7 mouse cellular contexts compared by ENCODE assay signal in the genomic region with DNA sequence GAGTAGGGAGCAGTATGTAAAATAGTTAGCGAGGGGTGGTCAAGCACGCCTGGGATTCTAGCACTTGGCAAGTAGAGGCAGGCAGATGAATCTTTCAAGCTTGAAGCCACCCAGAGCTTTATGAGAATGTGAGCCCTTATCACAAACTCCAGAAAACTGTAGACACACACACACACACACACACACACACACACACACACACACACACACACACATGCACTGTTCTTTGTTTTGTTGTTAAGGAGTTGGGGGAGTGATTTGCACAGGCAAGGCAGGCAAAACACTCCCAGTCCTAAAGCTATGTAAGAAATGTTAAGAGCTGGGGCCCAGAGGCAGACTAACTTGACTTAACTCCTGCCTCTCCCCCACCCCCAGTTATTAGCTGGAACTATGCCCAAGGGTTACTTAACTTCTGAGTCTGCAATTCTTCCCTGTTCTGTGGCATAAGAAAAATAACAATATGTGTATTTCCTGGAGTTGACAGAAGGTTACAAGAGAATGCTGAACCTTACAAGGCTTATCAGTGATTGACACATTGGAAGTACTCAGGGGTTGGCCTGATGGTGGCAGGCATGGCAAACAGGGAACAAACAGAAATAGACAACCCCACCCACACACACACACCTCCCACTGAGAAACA. TPM values are rescaled to one million over a fixed set of nuclear protein-coding genes. Genes with fewer than 3 reads are reported as not detected.
A peak's percentile ranks its signal among the peaks of the same experiment; 100 is the strongest.
DNase-seq lines count a peak whose midpoint lies in the region; ATAC-seq and TF ChIP-seq lines count a peak whose summit lies in the region.

No protein-coding gene starts in this region.

- H3K4me2 ChIP-seq in embryonic facial prominence, embryonic 12.5 days (replicated peaks) = no peak overlapping the region
- H3K4me2 ChIP-seq in liver, embryonic 13.5 days = peak overlapping the region; percentile 82
- H3K4me2 ChIP-seq in stomach, embryonic 15.5 days = no peak overlapping the region
- H3K4me2 ChIP-seq in midbrain, embryonic 16.5 days (ENCODE audit: low read length) = no peak overlapping the region

- 42% methylated on average over 2 of the region's 2 CpGs for WGBS in embryonic facial prominence, embryonic 12.5 days
- WGBS in liver, embryonic 13.5 days (ENCODE audit: insufficient replicate concordance) = 9% methylated on average over 2 of the region's 2 CpGs
- WGBS in stomach, embryonic 15.5 days = 8% methylated on average over 2 of the region's 2 CpGs
- WGBS in midbrain, embryonic 16.5 days = 48% methylated on average over 2 of the region's 2 CpGs

- no peak for TF ChIP-seq POLR2A in brain, embryonic 14.5 days (IDR thresholded peaks at IDR 0.05; ENCODE audit: borderline replicate concordance, extremely low read depth, insufficient read depth, insufficient read length, poor library complexity, severe bottlenecking)

- peaks cover 23% of the 10 kb centered on the region; the same call in 1 of the 2 replicates for H3K4me1 ChIP-seq in embryonic facial prominence, embryonic 12.5 days
- H3K4me1 ChIP-seq in liver, embryonic 13.5 days (replicated peaks) = peaks cover 97% of the 10 kb centered on the region
- H3K4me1 ChIP-seq in stomach, embryonic 15.5 days = peaks cover 15% of the 10 kb centered on the region
- no peaks in the 10 kb centered on the region for H3K4me1 ChIP-seq in midbrain, embryonic 16.5 days (ENCODE audit: control insufficient read depth, insufficient read depth, low read length)

- peak overlapping the region; percentile 61 for H3K27ac ChIP-seq in embryonic facial prominence, embryonic 12.5 days
- H3K27ac ChIP-seq in liver, embryonic 13.5 days = peak overlapping the region; percentile 100
- peak overlapping the region; percentile 74 for H3K27ac ChIP-seq in stomach, embryonic 15.5 days
- no peak overlapping the region for H3K27ac ChIP-seq in midbrain, embryonic 16.5 days (ENCODE audit: low read length)

- TF ChIP-seq CTCF in brain, embryonic 14.5 days (IDR thresholded peaks at IDR 0.05; ENCODE audit: borderline replicate concordance, extremely low read depth, insufficient read depth, insufficient read length) = no peak

- H3K27me3 ChIP-seq in embryonic facial prominence, embryonic 12.5 days = no peaks in the 10 kb centered on the region
- no peaks in the 10 kb centered on the region for H3K27me3 ChIP-seq in liver, embryonic 13.5 days
- no peaks in the 10 kb centered on the region for H3K27me3 ChIP-seq in stomach, embryonic 15.5 days (replicated peaks)
- H3K27me3 ChIP-seq in midbrain, embryonic 16.5 days (ENCODE audit: control insufficient read depth, insufficient read depth, low read depth, low read length) = no peaks in the 10 kb centered on the region

- H3K9ac ChIP-seq in embryonic facial prominence, embryonic 12.5 days = no peak overlapping the region
- H3K9ac ChIP-seq in liver, embryonic 13.5 days = peak overlapping the region; percentile 90
- H3K9ac ChIP-seq in stomach, embryonic 15.5 days = no peak overlapping the region
- H3K9ac ChIP-seq in midbrain, embryonic 16.5 days (ENCODE audit: low read depth, low read length) = no peak overlapping the region

- DNase-seq in brain, embryonic 14.5 days (ENCODE audit: low read depth) = peak; percentile 39
- DNase-seq in heart, postnatal 4 days = peak; percentile 68
- peak; percentile 73 for DNase-seq in liver, embryonic 13.5 days
- no peak for DNase-seq in thymus, postnatal 4 days

- ATAC-seq in embryonic facial prominence, embryonic 12.5 days (ENCODE audit: insufficient number of reproducible peaks, insufficient read depth, low FRiP score, low TSS enrichment) = no peak
- ATAC-seq in liver, embryonic 13.5 days (ENCODE audit: low read depth) = peak; percentile 76
- ATAC-seq in stomach, embryonic 15.5 days (ENCODE audit: insufficient read depth, low FRiP score, low read depth) = peak; percentile 84
- ATAC-seq in midbrain, embryonic 16.5 days = no peak

- H3K9me3 ChIP-seq in embryonic facial prominence, embryonic 12.5 days = no peaks in the 10 kb centered on the region
- H3K9me3 ChIP-seq in liver, embryonic 13.5 days (replicated peaks) = no peaks in the 10 kb centered on the region
- no peaks in the 10 kb centered on the region for H3K9me3 ChIP-seq in stomach, embryonic 15.5 days
- no peaks in the 10 kb centered on the region for H3K9me3 ChIP-seq in midbrain, embryonic 16.5 days (replicated peaks; ENCODE audit: control insufficient read depth, low read length, poor library complexity, severe bottlenecking)

- H3K36me3 ChIP-seq in embryonic facial prominence, embryonic 12.5 days = no peaks in the 10 kb centered on the region
- H3K36me3 ChIP-seq in liver, embryonic 13.5 days = peaks cover 12% of the 10 kb centered on the region; the same call in 1 of the 2 replicates
- no peaks in the 10 kb centered on the region for H3K36me3 ChIP-seq in stomach, embryonic 15.5 days
- no peaks in the 10 kb centered on the region for H3K36me3 ChIP-seq in midbrain, embryonic 16.5 days (ENCODE audit: control insufficient read depth, insufficient read depth, low read length)

- H3K4me3 ChIP-seq in embryonic facial prominence, embryonic 12.5 days = no peak overlapping the region
- H3K4me3 ChIP-seq in liver, embryonic 13.5 days (replicated peaks) = peak overlapping the region; percentile 73
- H3K4me3 ChIP-seq in stomach, embryonic 15.5 days (replicated peaks) = no peak overlapping the region
- H3K4me3 ChIP-seq in midbrain, embryonic 16.5 days (ENCODE audit: low read depth, low read length) = no peak overlapping the region

RNA-seq across cellular contexts. Expression of gene Mylk3, which starts 6.9 kb away (rescaled TPM):
- polyA plus RNA-seq in brain, embryonic 14.5 days (2012; rRNA removed) = 0.14 and 0.18 TPM in 2 replicates
- polyA plus RNA-seq in embryonic facial prominence, embryonic 12.5 days (2016; fragmentation: Nextera tagmentation; extraction: Ambion mirVana) = 1.9 and 2.9 TPM in 2 replicates
- total RNA-seq in heart, postnatal 4 days (2021) = 100 to 1,000 TPM; 245 to 262 TPM
- polyA plus RNA-seq in liver, embryonic 13.5 days (2015; fragmentation: Nextera tagmentation; extraction: Ambion mirVana) = 44.7 and 45.8 TPM in 2 replicates
- 5.6 and 7.2 TPM in 2 replicates for polyA plus RNA-seq in stomach, embryonic 15.5 days (2015; fragmentation: Nextera tagmentation; extraction: Ambion mirVana)
- polyA plus RNA-seq in midbrain, embryonic 16.5 days (2015; fragmentation: Nextera tagmentation; extraction: Ambion mirVana) = 0.09 and 0.36 TPM in 2 replicates

RNA-seq across cellular contexts. Expression of gene 4921524J17Rik, which starts 53.4 kb away (rescaled TPM):
- 18.5 and 21.1 TPM in 2 replicates for polyA plus RNA-seq in brain, embryonic 14.5 days (2012; rRNA removed)
- 50.5 and 51.2 TPM in 2 replicates for polyA plus RNA-seq in embryonic facial prominence, embryonic 12.5 days (2016; fragmentation: Nextera tagmentation; extraction: Ambion mirVana)
- 10 to 100 TPM; 17.3 to 22.7 TPM for total RNA-seq in heart, postnatal 4 days (2021)
- polyA plus RNA-seq in liver, embryonic 13.5 days (2015; fragmentation: Nextera tagmentation; extraction: Ambion mirVana) = 21.4 and 26.1 TPM in 2 replicates
- polyA plus RNA-seq in stomach, embryonic 15.5 days (2015; fragmentation: Nextera tagmentation; extraction: Ambion mirVana) = 37.7 and 38.3 TPM in 2 replicates
- 46.5 and 48.6 TPM in 2 replicates for polyA plus RNA-seq in midbrain, embryonic 16.5 days (2015; fragmentation: Nextera tagmentation; extraction: Ambion mirVana)

Comparison
In these comparisons a context has a peak if more than half of its experiments do, and no peak if none do; other contexts are left out.
1. ATAC-seq: peak in liver, embryonic 13.5 days (single experiment) and stomach, embryonic 15.5 days (single experiment); none in embryonic facial prominence, embryonic 12.5 days (single experiment) and midbrain, embryonic 16.5 days (single experiment).